Mouse (Mus musculus) colon, adult 2 months (tissue): Measurements from ENCODE around the gene Selenon. TPM values are rescaled to one million over a fixed set of nuclear protein-coding genes. Genes with fewer than 3 reads are reported as not detected.

Experiments
- polyA plus RNA-seq: library from polyadenylated mRNA; depleted of rRNA; stranded (reverse); fragments of >200 nt; gene quantifications from 2 replicates; pipeline ENCODE4 v1.2.3, GENCODE M21; 2012; rRNA removed

Selenon gene
- 11.3 and 12.4 TPM in 2 replicates for polyA plus RNA-seq

GRCm38 (mm10) chr4:134551494-134552316 lies at the start of gene Selenon:
Selenon (minus strand) TSS chr4:134552166.

GRCm38 (mm10) chr4:134534932-134535786 lies 16.8 kb downstream of the Selenon start, which contains the start of gene Mtfr1l:
Mtfr1l (minus strand) TSS chr4:134535387.

GRCm38 (mm10) chr4:134510845-134511411 lies 41.0 kb downstream of the Selenon start, which contains the start of gene Aunip:
Aunip (plus strand) TSS chr4:134510999.

GRCm38 (mm10) chr4:134496595-134497210 lies 55.3 kb downstream of the Selenon start, which contains the start of gene Paqr7:
Paqr7 (plus strand) TSS chr4:134496697.

Other genes with a start within 250 kb of the Selenon start
- gene Trim63, start 237.0 kb downstream of the Selenon start, polyA plus RNA-seq: not detected in 2 replicates
- gene Slc30a2, start 209.0 kb downstream of the Selenon start, polyA plus RNA-seq: 0.24 and 0.33 TPM in 2 replicates
- 0.56 and 2.1 TPM in 2 replicates for gene Extl1, start 168.3 kb downstream of the Selenon start, polyA plus RNA-seq
- gene Pafah2, start 155.8 kb downstream of the Selenon start, polyA plus RNA-seq: 46.8 and 53.2 TPM in 2 replicates
- gene Stmn1, start 83.8 kb downstream of the Selenon start, polyA plus RNA-seq: 11.4 and 14.9 TPM in 2 replicates
- 18.1 and 20.5 TPM in 2 replicates for gene Paqr7, start 55.5 kb downstream of the Selenon start, polyA plus RNA-seq
- 0.49 and 0.51 TPM in 2 replicates for gene Aunip, start 41.2 kb downstream of the Selenon start, polyA plus RNA-seq
- gene Mtfr1l, start 16.8 kb downstream of the Selenon start, polyA plus RNA-seq: 58.4 and 63.6 TPM in 2 replicates
- 4.9 and 5.4 TPM in 2 replicates for gene Man1c1, start 152.1 kb upstream of the Selenon start, polyA plus RNA-seq
- gene Ldlrap1, start 215.9 kb upstream of the Selenon start, polyA plus RNA-seq: 12.7 and 13.4 TPM in 2 replicates